Mouse (Mus musculus): ENCODE data around the gene Bzw1. TPM values are rescaled to one million over a fixed set of nuclear protein-coding genes. Genes with fewer than 3 reads are reported as not detected.

Gene Bzw1
- polyA plus RNA-seq, 1 experiment from 2014 or later, result 334 TPM

- Histone ChIP-seq H3K4me2 (no peak overlapping the region), H3K4me1 (peaks cover 17% of the 10 kb centered on the region), H3K36me3 (peaks cover 15% of the 10 kb centered on the region), H3K9ac (no peak overlapping the region), H3K4me3 (no peak overlapping the region), H3K9me3 (no peaks in the 10 kb centered on the region), H3K27me3 (no peaks in the 10 kb centered on the region), H3K27ac (no peak overlapping the region)
- 90% methylated on average over 3 of the region's 3 CpGs for WGBS
- no peak for ATAC-seq (ENCODE audit: insufficient number of reproducible peaks, low FRiP score, low TSS enrichment, low read depth)
Observed at GRCm38 (mm10) chr1:58424551-58424950, 31.9 kb downstream of the Bzw1 start.

DNA sequence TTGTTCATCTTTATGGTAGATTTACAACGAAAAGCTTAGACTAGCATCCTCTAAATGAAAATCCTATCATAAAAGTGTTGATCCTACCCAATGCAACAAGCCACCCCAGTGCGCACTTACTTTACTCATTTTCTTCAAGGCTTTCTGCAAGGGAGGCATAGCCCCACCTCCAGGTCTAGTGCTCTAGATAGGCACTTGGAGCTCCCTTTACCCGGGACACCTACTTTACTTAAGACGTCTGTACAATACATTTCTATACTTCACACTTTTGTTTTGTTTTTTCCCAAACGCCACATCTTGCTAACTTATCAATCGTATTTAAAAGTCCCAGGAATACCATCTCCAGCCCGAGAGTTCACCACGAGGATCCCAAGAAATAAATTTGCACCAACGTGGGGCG lies 52.0 kb downstream of the Bzw1 start:
- Histone ChIP-seq H3K9ac (peak overlapping the region; percentile 83), H3K4me1 (peaks cover 21% of the 10 kb centered on the region; the same call in 1 of the 2 replicates), H3K9me3 (no peaks in the 10 kb centered on the region), H3K4me3 (peak overlapping the region; percentile 70), H3K4me2 (peak overlapping the region; percentile 66), H3K27me3 (no peaks in the 10 kb centered on the region), H3K36me3 (peaks cover 39% of the 10 kb centered on the region), H3K27ac (peak overlapping the region; percentile 95)
- WGBS, result 11% methylated on average over 10 of the region's 10 CpGs
- no peak for ATAC-seq (ENCODE audit: insufficient number of reproducible peaks, low FRiP score, low TSS enrichment, low read depth)

DNA sequence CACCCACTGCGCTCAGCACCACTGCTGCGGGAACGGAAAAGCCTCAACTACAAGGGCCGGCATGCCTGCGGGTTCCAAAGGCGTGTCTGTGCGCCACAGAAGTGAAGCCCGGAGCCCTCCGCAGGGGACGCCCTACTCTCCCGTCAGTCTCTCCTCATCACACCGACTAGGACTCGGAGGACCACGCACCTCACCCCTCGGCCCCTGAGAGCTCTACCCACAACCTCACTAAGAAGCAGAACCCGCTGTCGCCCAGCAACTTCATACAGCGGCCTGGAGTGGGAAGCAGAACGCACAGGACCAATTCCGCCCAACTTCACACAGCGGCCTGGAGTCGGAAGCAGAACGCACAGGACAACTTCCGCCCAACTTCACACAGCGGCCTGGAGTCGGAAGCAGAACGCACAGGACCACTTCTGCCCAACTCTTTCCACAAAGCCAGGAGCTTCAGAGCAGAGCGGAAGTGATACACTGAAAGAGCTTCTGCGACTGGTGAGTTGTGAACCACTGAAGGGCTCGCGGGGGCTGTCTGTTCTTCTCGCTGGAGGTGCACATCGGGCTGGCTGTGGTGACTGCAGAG lies 52.5 kb downstream of the Bzw1 start, which contains the start of the genes Nif3l1 and Ppil3:
Gene Nif3l1, plus strand, starts transcription at position 9 of the 580 bp plus-strand sequence.
Gene Ppil3, minus strand, starts transcription at position 344 of the 580 bp plus-strand sequence.
- ATAC-seq (ENCODE audit: insufficient number of reproducible peaks, low FRiP score, low TSS enrichment, low read depth), result peak; percentile 95
- WGBS, result under 1% methylated on average over 33 of the region's 33 CpGs
- Histone ChIP-seq H3K27ac (peak within 1 kb of the TSS; percentile 95), H3K36me3 (peaks cover 34% of the 10 kb centered on the region), H3K9ac (peak within 1 kb of the TSS; percentile 83), H3K4me3 (peak within 1 kb of the TSS; percentile 70), H3K4me2 (peak within 1 kb of the TSS; percentile 66), H3K4me1 (peaks cover 21% of the 10 kb centered on the region; the same call in 1 of the 2 replicates), H3K9me3 (no peaks in the 10 kb centered on the region), H3K27me3 (no peaks in the 10 kb centered on the region)

DNA sequence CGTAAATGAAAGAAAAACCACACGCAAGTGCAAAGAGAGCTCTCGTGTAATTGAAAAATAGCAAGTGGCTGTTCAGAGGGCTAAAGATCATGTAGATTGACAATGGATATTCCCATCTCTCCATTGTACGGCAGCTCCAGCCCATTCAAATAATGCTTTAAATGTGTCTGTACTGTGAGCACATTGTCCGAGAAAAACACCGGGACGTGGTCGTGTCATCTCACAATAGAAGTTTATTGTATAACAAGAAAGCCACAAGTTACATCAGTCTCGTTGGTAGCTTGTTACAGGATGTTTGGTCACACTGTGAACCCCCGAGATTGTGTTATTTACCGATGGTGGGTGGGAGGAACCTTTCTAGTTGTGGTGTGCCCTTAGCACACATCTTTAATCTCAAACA lies 53.2 kb downstream of the Bzw1 start:
- peak overlapping the region; percentile 83 for H3K9ac ChIP-seq
- peaks cover 38% of the 10 kb centered on the region for H3K36me3 ChIP-seq
- WGBS, result 7% methylated on average over 11 of the region's 11 CpGs
- no peaks in the 10 kb centered on the region for H3K9me3 ChIP-seq
- peaks cover 21% of the 10 kb centered on the region; the same call in 1 of the 2 replicates for H3K4me1 ChIP-seq
- peak overlapping the region; percentile 66 for H3K4me2 ChIP-seq
- no peak for ATAC-seq (ENCODE audit: insufficient number of reproducible peaks, low FRiP score, low TSS enrichment, low read depth)
- peak overlapping the region; percentile 70 for H3K4me3 ChIP-seq
- H3K27me3 ChIP-seq, result no peaks in the 10 kb centered on the region
- peak overlapping the region; percentile 95 for H3K27ac ChIP-seq

DNA sequence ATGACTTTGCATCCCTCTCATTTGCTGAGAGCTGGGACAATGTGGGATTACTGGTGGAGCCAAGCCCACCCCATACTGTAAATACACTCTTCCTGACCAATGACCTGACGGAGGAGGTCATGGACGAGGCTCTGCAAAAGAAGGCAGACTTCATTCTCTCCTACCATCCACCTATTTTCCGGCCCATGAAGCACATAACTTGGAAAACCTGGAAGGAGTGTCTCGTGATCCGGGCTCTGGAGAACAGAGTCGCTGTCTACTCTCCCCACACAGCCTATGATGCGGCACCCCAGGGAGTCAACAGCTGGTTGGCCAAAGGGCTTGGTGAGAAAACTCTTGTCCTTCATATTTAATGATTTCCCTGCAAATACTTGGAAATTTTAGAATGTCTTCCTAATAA lies 55.1 kb downstream of the Bzw1 start:
- Histone ChIP-seq H3K4me2 (no peak overlapping the region), H3K9me3 (no peaks in the 10 kb centered on the region), H3K9ac (no peak overlapping the region), H3K36me3 (peaks cover 37% of the 10 kb centered on the region), H3K27ac (no peak overlapping the region), H3K4me3 (no peak overlapping the region), H3K27me3 (no peaks in the 10 kb centered on the region), H3K4me1 (peaks cover 21% of the 10 kb centered on the region; the same call in 1 of the 2 replicates)
- WGBS, result 94% methylated on average over 7 of the region's 7 CpGs
- no peak for ATAC-seq (ENCODE audit: insufficient number of reproducible peaks, low FRiP score, low TSS enrichment, low read depth)

- no peak overlapping the region for H3K4me3 ChIP-seq
- no peak overlapping the region for H3K27ac ChIP-seq
- WGBS, result 85% methylated on average over 7 of the region's 7 CpGs
- H3K9me3 ChIP-seq, result no peaks in the 10 kb centered on the region
- no peak for ATAC-seq (ENCODE audit: insufficient number of reproducible peaks, low FRiP score, low TSS enrichment, low read depth)
- H3K36me3 ChIP-seq, result peaks cover 43% of the 10 kb centered on the region
- no peak overlapping the region for H3K4me2 ChIP-seq
- H3K27me3 ChIP-seq, result no peaks in the 10 kb centered on the region
- H3K9ac ChIP-seq, result no peak overlapping the region
- peaks cover 21% of the 10 kb centered on the region; the same call in 1 of the 2 replicates for H3K4me1 ChIP-seq
Observed at GRCm38 (mm10) chr1:58448396-58448795, 55.7 kb downstream of the Bzw1 start.

- peaks cover 78% of the 10 kb centered on the region for H3K36me3 ChIP-seq
Observed at GRCm38 (mm10) chr1:58454316-58454715, 61.6 kb downstream of the Bzw1 start.

More at GRCm38 (mm10) chr1:58454316-58454715, 61.6 kb downstream of the Bzw1 start:
- Histone ChIP-seq H3K27me3 (no peaks in the 10 kb centered on the region), H3K4me1 (no peaks in the 10 kb centered on the region), H3K9ac (no peak overlapping the region), H3K4me3 (no peak overlapping the region), H3K4me2 (no peak overlapping the region), H3K27ac (no peak overlapping the region), H3K9me3 (no peaks in the 10 kb centered on the region)
- no peak for ATAC-seq (ENCODE audit: insufficient number of reproducible peaks, low FRiP score, low TSS enrichment, low read depth)
- 95% methylated on average over 6 of the region's 6 CpGs for WGBS

Other genes starting within 250 kb of the Bzw1 start
- gene Aox4, start 182.5 kb upstream of the Bzw1 start, polyA plus RNA-seq (2015; fragmentation: Nextera tagmentation; extraction: Ambion mirVana), result 30.7 and 32.4 TPM in 2 replicates
- 0.08 and 0.12 TPM in 2 replicates for gene Aox2, start 114.6 kb upstream of the Bzw1 start, polyA plus RNA-seq (2015; fragmentation: Nextera tagmentation; extraction: Ambion mirVana)
- 207 and 212 TPM in 2 replicates for gene Clk1, start 31.2 kb downstream of the Bzw1 start, polyA plus RNA-seq (2015; fragmentation: Nextera tagmentation; extraction: Ambion mirVana)
- 42.8 and 43.2 TPM in 2 replicates for gene Nif3l1, start 52.3 kb downstream of the Bzw1 start, polyA plus RNA-seq (2015; fragmentation: Nextera tagmentation; extraction: Ambion mirVana)
- gene Ppil3, start 52.6 kb downstream of the Bzw1 start, polyA plus RNA-seq (2015; fragmentation: Nextera tagmentation; extraction: Ambion mirVana), result 46.3 and 53.3 TPM in 2 replicates
- 23.7 and 27.2 TPM in 2 replicates for gene Orc2, start 112.2 kb downstream of the Bzw1 start, polyA plus RNA-seq (2015; fragmentation: Nextera tagmentation; extraction: Ambion mirVana)
- gene Fam126b, start 193.4 kb downstream of the Bzw1 start, polyA plus RNA-seq (2015; fragmentation: Nextera tagmentation; extraction: Ambion mirVana), result 6.1 and 7.4 TPM in 2 replicates
- gene Ndufb3, start 193.5 kb downstream of the Bzw1 start, polyA plus RNA-seq (2015; fragmentation: Nextera tagmentation; extraction: Ambion mirVana), result 134 and 157 TPM in 2 replicates